Mouse (Mus musculus): Measurements from ENCODE around the gene Tns3.

DNA sequence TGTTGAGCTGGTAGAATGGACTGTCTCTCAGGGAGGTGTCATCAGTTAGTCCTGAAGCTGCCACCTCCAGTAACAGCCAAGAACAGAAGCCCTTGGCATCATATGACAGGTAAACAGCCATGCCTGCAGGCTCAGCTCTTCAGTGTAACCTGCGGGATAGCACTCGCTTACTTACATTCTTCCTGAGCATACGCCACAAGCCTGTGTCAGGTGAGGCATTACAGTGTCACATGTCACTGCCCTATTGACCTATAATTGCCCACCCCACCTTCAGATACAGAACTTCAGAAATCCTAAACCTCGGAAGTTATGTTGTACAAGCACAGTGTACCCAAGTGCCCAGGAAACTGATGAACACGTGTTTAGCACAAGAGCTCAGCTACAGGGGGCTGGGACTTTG, 68.7 kb downstream of the Tns3 start:
- TF ChIP-seq USF1 (IDR thresholded peaks at IDR 0.05; ENCODE audit: low read depth, low read length) (no peak), POLR2AphosphoS2 (IDR thresholded peaks at IDR 0.05; ENCODE audit: low read length) (no peak), SMC3 (IDR thresholded peaks at IDR 0.05; ENCODE audit: low read depth, low read length) (no peak), CTCF (IDR thresholded peaks at IDR 0.05 in 2 of 3, conservative IDR thresholded peaks at IDR 0.05 in 1 of 3; ENCODE audit: control insufficient read depth in 1 of 3, insufficient read depth in 1 of 3, low read depth in 2 of 3, low read length in 3 of 3, poor library complexity in 1 of 3, severe bottlenecking in 1 of 3) (no peak), KAT2A (conservative IDR thresholded peaks at IDR 0.05; ENCODE audit: low read depth, low read length) (no peak), RAD21 (IDR thresholded peaks at IDR 0.05; ENCODE audit: low read depth, low read length) (no peak), CHD1 (IDR thresholded peaks at IDR 0.05; ENCODE audit: low read depth, low read length) (no peak), E2F4 (IDR thresholded peaks at IDR 0.05; ENCODE audit: borderline replicate concordance, low read depth, low read length) (no peak), POLR2AphosphoS5 (IDR thresholded peaks at IDR 0.05; ENCODE audit: borderline replicate concordance, low read depth, low read length) (no peak)

All from MEL (cell line).